Mouse (Mus musculus) heart, adult 2 months (tissue): ENCODE measurements around the gene Samm50. TPM values are rescaled to one million over a fixed set of nuclear protein-coding genes. Genes with fewer than 3 reads are reported as not detected.
A peak's percentile ranks its signal among the peaks of the same experiment; 100 is the strongest.

ENCODE experiments used
- DNase-seq, 2 experiments: peaks; one replicate each; pipeline ENCODE4 v3.0.0; 2021
- H3K27ac ChIP-seq: fragments of 200-600 bp; 2 replicates; pipeline ENCODE4 v1.8.1; 2022
- H3K27me3 ChIP-seq: fragments of 200-500 bp; 2 replicates; pipeline ENCODE4 v1.6.1; 2012; ENCODE audit warnings: mild to moderate bottlenecking, low read length, inconsistent platforms, mixed read lengths; ENCODE audit not compliant: control insufficient read depth, insufficient read depth
- H3K36me3 ChIP-seq: fragments of 200-500 bp; 2 replicates; pipeline ENCODE4 v1.6.1; 2012; ENCODE audit warnings: low read length, inconsistent platforms; ENCODE audit not compliant: control insufficient read depth, insufficient read depth
- H3K4me1 ChIP-seq: fragments of 200-500 bp; 2 replicates; pipeline ENCODE4 v1.6.1; 2011; ENCODE audit warnings: low read length; ENCODE audit not compliant: control insufficient read depth, insufficient read depth
- H3K4me3 ChIP-seq: fragments of 200-600 bp; 2 replicates; pipeline ENCODE4 v1.8.1; 2022
- H3K79me2 ChIP-seq: fragments of 200-500 bp; replicated peaks from 2 replicates; pipeline ENCODE4 v1.6.1; 2012; ENCODE audit warnings: mild to moderate bottlenecking, inconsistent platforms, low read length, moderate library complexity, mixed read lengths; ENCODE audit not compliant: control insufficient read depth, insufficient read depth
- H3K9ac ChIP-seq: fragments of 200-500 bp; 2 replicates; pipeline ENCODE4 v1.6.1; 2012; ENCODE audit warnings: low read depth, mild to moderate bottlenecking, control low read depth, inconsistent platforms, low read length, mixed read lengths
- CTCF ChIP-seq: fragments of 200-600 bp; IDR thresholded peaks from 2 replicates; pipeline ENCODE4 v1.8.1; 2022; ENCODE audit warnings: antibody characterized with exemption, mild to moderate bottlenecking, moderate library complexity
- EP300 ChIP-seq: fragments of 200-500 bp; IDR thresholded peaks from 2 replicates; pipeline ENCODE4 v1.6.1; 2011; ENCODE audit warnings: low read depth, low read length, control low read depth; ENCODE audit not compliant: insufficient read depth
- POLR2A ChIP-seq: fragments of 200-500 bp; IDR thresholded peaks from 2 replicates; pipeline ENCODE4 v1.6.1; 2011; ENCODE audit warnings: mild to moderate bottlenecking, low read depth, low read length, control low read depth; ENCODE audit not compliant: insufficient read depth
- WGBS: fragments of 180-500 bp; shearing (Covaris S2); methylation state at CpG from one replicate; pipeline ENCODE4 v1.1.7; 2018; 5-methylcytosine and 5-hydroxymethylcytosine counted together
- intact Hi-C: fragments of 180-260 bp; cut with DNase I; formaldehyde crosslinking; loops from one replicate; pipeline ENCODE4 v1.15.1; 2025
- polyA plus RNA-seq: library from polyadenylated mRNA; depleted of rRNA; stranded (reverse); fragments of >200 nt; gene quantifications from 2 replicates; pipeline ENCODE4 v1.2.3, GENCODE M21; 2012
- total RNA-seq, 2 experiments: library from RNA; stranded (reverse); gene quantifications; 2 replicates each; pipeline ENCODE4 v1.2.3; 2021

The Samm50 gene
- total and polyA plus RNA-seq, 3 experiments = 27.8 to 289 (median 258) TPM

DNA sequence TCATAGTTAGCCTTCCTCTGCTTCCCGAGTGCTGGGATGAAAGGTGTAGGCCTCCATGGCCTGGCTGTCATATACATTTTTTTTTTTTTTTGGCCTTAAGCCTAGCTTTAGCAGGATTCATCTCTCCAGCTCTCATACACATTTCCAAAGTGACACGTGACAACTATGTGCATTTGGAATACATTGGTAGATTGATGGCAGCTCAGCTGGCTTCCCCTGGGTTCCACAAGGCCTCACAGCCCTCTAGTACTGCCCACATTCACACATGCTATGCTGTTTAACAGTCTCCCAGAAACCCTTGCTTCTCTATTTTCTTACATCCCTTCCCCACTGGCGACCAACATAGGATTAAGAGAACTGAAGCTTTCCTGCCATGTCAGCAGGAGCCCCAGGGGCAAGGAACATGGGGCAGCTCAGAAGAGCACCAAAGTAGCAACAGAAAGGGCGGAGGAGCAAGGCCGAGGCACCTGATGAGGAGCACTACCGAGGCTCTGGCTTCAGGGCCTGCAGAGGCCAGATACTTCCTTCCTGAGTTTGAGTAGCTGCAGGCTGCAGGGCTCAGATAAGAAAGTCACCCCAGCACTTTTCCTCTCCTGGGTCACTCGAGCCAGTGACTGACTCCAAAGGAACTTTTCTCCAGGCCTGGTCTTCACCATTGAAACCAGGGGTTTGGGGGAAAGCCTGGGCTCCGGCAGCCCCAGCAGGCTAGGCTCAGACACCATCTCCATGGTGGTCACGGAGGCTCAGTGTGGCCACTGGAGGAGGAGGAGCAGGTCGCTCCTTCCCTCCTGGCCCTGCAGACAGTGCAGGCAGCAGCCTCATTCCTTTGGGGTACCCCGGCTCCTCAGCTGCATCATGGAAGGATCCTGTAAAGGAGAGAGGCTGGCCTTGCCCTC, 17.7 kb downstream of the Samm50 start:
- Histone ChIP-seq H3K79me2 (no peaks in the 10 kb centered on the region), H3K36me3 (peaks cover 4% of the 10 kb centered on the region), H3K27me3 (no peaks in the 10 kb centered on the region), H3K4me1 (peaks cover 22% of the 10 kb centered on the region), H3K27ac (peak overlapping the region; percentile 75), H3K4me3 (no peak overlapping the region), H3K9ac (peak overlapping the region; percentile 20)
- no peak for TF ChIP-seq POLR2A
- TF ChIP-seq EP300 = peak; percentile 85
- intact Hi-C loops = no loop called here
- 48% methylated on average over 11 of the region's 11 CpGs for WGBS
- peak in 1 of 2 experiments; percentile 49 for DNase-seq

DNA sequence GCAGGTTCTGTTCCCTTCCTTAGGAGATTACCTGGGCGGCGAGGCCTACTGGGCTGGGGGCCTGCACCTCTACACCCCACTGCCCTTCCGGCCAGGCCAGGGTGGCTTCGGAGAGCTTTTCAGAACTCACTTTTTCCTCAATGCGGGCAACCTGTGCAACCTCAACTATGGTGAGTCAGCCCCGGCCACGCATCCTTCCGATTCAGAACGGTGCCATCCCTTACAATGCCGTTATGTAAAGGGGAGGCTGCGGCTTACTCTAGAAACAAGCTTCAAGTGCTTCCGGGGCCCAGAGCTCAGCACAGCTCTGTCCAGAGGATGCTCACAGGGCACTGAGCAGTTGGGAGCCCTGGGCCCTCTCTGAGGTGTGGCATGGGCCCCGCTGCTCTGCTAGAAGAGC, 18.4 kb downstream of the Samm50 start:
- intact Hi-C loops = no loop called here
- Histone ChIP-seq H3K4me1 (peaks cover 24% of the 10 kb centered on the region), H3K36me3 (peaks cover 4% of the 10 kb centered on the region), H3K27ac (peak overlapping the region; percentile 75), H3K4me3 (no peak overlapping the region), H3K27me3 (no peaks in the 10 kb centered on the region), H3K79me2 (no peaks in the 10 kb centered on the region), H3K9ac (no peak overlapping the region)
- no peak for DNase-seq
- TF ChIP-seq CTCF (no peak), POLR2A (no peak), EP300 (no peak)
- 87% methylated on average over 13 of the region's 13 CpGs for WGBS

DNA sequence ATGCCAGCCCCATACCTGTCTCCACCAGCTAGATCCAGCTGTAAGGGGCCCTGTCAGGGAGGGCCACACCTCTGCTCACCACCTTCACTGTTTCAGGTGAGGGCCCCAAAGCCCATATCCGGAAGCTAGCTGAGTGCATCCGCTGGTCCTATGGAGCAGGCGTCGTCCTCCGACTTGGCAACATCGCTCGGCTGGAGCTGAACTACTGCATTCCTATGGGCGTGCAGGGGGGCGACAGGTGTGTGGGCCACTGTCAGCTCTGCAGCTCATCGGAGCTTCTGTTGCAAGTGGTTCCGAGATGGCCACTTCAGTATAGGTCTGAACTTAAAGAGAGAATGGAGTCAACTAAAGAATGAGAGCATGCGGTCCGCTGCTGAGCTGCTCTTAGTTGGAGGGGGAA, 18.9 kb downstream of the Samm50 start:
- 91% methylated on average over 13 of the region's 13 CpGs for WGBS

DNA sequence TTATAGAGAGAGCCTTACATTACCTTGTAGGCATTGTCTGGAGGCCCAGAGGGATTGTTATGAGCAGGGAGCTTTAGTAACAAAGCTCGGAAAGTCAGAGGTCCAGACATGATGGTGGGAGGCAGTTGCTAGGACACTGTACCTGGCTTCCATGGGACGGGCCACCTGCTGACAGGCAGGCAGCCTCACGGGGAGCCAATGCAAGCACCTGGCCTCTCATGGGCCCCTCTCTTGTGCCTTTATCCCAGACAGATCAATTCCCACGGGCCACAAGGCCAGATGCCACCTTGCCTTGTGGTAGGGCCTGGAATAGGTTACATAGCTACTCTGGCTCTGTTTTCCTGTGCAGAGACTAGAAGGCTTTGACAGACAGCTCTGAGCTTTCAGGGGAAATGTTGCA, 19.5 kb downstream of the Samm50 start:
- H3K27me3 ChIP-seq = no peaks in the 10 kb centered on the region
- intact Hi-C loops = no loop called here
- TF ChIP-seq EP300 = no peak
- TF ChIP-seq CTCF = no peak
- no peak for TF ChIP-seq POLR2A
- no peak overlapping the region for H3K4me3 ChIP-seq
- peaks cover 24% of the 10 kb centered on the region for H3K4me1 ChIP-seq
- peaks cover 4% of the 10 kb centered on the region for H3K36me3 ChIP-seq
- DNase-seq = no peak
- 85% methylated on average over 4 of the region's 4 CpGs for WGBS
- no peak overlapping the region for H3K27ac ChIP-seq
- no peak overlapping the region for H3K9ac ChIP-seq
- no peaks in the 10 kb centered on the region for H3K79me2 ChIP-seq

More for the DNA sequence above, 18.9 kb downstream of the Samm50 start:
- intact Hi-C loops = no loop called here
- no peak for TF ChIP-seq CTCF
- Histone ChIP-seq H3K4me1 (peaks cover 24% of the 10 kb centered on the region), H3K4me3 (no peak overlapping the region), H3K9ac (no peak overlapping the region), H3K79me2 (no peaks in the 10 kb centered on the region), H3K27ac (no peak overlapping the region; the same call in 1 of the 2 replicates), H3K36me3 (peaks cover 4% of the 10 kb centered on the region), H3K27me3 (no peaks in the 10 kb centered on the region)
- DNase-seq = no peak

DNA sequence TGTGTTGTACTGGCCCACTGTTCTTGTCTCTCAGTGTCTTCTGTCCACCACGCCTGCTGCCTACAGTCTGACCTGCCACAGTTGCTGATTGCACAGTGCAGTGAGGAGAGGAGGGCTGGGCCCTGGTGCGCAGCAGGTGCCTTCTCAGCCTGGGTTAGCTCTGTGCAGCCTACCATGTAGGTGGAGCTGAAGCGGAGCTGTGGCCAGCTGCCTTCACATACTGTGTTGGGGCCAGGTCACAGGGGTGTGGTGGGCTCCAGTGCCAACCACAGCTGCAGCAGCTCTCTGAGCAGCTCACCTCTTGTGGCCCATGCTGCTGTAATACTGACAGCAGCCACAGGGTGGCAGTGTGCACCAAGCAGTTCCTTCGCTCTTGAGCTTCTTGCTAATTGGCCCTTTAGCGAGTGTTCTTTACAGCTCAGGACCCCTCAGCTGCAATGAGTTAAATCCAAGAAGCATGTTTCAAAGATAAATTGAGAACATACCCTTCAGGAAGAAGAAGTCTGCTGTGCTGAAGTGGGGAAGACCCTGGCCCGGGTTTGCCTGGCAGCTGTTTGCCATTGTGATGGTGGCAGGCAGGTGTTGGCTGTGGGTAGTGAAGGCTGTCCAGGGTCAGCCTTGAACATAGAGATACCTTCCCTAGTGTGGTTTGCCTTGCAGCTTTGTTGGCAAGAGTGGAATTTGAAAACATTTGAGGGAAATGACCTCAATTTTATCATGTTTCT, 20.2 kb downstream of the Samm50 start:
- H3K79me2 ChIP-seq = no peaks in the 10 kb centered on the region
- H3K27ac ChIP-seq = peak overlapping the region; percentile 70

DNA sequence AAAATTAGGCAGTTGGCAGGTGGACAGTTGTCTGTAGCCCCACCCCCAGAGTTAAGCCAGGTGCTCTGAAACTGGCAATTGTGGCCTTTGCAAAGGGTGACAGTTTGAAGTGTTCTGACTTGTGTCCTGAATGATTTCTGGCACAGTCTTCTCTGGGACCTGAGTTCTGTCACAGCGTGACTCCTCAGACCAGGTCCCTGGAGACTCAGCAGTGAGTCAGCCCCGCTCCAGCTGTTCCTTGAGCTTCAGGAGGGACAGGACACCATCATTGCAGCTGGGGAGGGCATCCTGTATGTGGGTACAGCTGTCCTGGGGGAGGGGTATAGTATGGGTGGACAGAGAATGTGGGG, 20.7 kb downstream of the Samm50 start:
- no peak for TF ChIP-seq CTCF
- TF ChIP-seq POLR2A = 0 out of 2 replicates have a peak, but pooled peaks have one; percentile 12
- 0 out of 2 replicates have a peak, but pooled peaks have one; percentile 59 for TF ChIP-seq EP300
- H3K4me3 ChIP-seq = no peak overlapping the region
- no peaks in the 10 kb centered on the region for H3K79me2 ChIP-seq
- H3K27me3 ChIP-seq = no peaks in the 10 kb centered on the region
- H3K4me1 ChIP-seq = peaks cover 24% of the 10 kb centered on the region
- 2% methylated on average over 2 of the region's 2 CpGs for WGBS
- H3K27ac ChIP-seq = peak overlapping the region; percentile 70
- intact Hi-C loops = loop anchor here (1.0 to 2.0 kb wide), 3 partner anchors 48 to 402 kb away; no protein-coding TSS in a partner anchor
- no peak overlapping the region for H3K9ac ChIP-seq
- DNase-seq = peak; percentile 65 to 76
- peaks cover 4% of the 10 kb centered on the region for H3K36me3 ChIP-seq

More for the DNA sequence above, 20.2 kb downstream of the Samm50 start:
- DNase-seq = peak; percentile 84 to 92
- Histone ChIP-seq H3K4me1 (peaks cover 24% of the 10 kb centered on the region), H3K27me3 (no peaks in the 10 kb centered on the region), H3K4me3 (no peak overlapping the region), H3K9ac (no peak overlapping the region), H3K36me3 (peaks cover 4% of the 10 kb centered on the region)
- intact Hi-C loops = loop anchor here (1.0 to 2.0 kb wide), 3 partner anchors 49 to 402 kb away; no protein-coding TSS in a partner anchor
- 29% methylated on average over 6 of the region's 6 CpGs for WGBS
- TF ChIP-seq EP300 (peak; percentile 94), CTCF (no peak; the same call in 1 of the 2 replicates)
